Mouse (Mus musculus): ENCODE measurements at regions not wholly inside any gene's neighbourhood (a gene's known extent, or its start where the extent isn't known, plus 50 kb on each side); places are given as distances from the start of the nearest gene placed in this dataset.

DNA sequence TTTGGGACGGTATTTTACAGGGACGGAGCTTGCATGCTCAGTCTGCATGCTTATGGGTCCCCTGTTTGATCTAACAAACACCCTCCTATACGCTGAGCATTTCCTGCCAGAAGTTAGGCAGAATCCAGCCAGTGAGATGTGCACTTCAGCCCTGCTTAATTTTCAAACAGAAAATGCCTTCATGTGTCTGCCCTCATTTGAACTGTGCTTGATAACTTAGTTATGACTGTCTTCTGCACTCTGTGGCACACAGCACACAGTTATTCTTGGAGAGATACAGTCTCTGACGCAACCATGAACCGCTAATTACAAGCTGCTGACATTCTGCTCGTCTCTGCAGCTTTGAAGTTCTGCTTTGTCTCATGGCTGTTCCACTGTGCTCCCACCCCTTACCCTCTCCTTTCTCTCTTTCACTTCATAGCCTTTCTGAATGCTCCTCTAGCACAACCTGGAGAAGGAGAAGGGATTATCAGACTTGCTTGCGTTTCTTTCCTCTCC is 160.2 kb downstream of the Gm11361 start:
- Histone ChIP-seq H3K27me3 (ENCODE audit: control insufficient read depth, insufficient read depth, low read depth, low read length) (peaks cover 13% of the 10 kb centered on the region), H3K9me3 (replicated peaks; ENCODE audit: control insufficient read depth, low read length) (no peaks in the 10 kb centered on the region), H3K36me3 (ENCODE audit: control insufficient read depth, insufficient read depth) (no peaks in the 10 kb centered on the region), H3K4me2 (ENCODE audit: low read depth, low read length) (peak overlapping the region; percentile 40), H3K27ac (ENCODE audit: low read length) (no peak overlapping the region), H3K4me3 (ENCODE audit: low read depth, low read length) (peak overlapping the region; percentile 4), H3K9ac (ENCODE audit: low read depth, low read length) (no peak overlapping the region), H3K4me1 (ENCODE audit: control insufficient read depth, low read depth, low read length) (peaks cover 3% of the 10 kb centered on the region)
- 12% methylated on average over 7 of the region's 7 CpGs for WGBS (ENCODE audit: insufficient replicate concordance)
- ATAC-seq (ENCODE audit: low read depth): peak; percentile 35; the same call in 1 of the 2 replicates

DNA sequence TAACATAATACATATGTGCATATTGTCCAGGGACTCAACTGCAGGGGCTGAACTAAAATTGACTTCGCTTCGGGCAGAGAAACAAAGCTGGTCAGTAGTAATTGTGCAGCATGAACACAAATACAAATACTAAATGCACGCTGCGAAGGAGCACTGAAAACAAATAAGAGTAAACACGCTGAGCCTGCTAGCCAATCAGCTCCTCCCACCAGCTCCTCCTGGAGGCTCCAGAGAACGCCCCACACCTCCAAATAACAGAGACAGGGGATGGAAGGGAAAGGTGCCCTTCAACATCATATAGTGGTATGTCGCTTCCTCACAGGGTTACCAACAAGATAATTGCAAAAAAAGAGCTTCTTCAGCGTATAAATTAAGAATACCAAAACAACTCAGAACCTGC is 159.6 kb downstream of the Gm11361 start:
- H3K36me3 ChIP-seq (ENCODE audit: control insufficient read depth, insufficient read depth): no peaks in the 10 kb centered on the region
- H3K9ac ChIP-seq (ENCODE audit: low read depth, low read length): no peak overlapping the region

DNA sequence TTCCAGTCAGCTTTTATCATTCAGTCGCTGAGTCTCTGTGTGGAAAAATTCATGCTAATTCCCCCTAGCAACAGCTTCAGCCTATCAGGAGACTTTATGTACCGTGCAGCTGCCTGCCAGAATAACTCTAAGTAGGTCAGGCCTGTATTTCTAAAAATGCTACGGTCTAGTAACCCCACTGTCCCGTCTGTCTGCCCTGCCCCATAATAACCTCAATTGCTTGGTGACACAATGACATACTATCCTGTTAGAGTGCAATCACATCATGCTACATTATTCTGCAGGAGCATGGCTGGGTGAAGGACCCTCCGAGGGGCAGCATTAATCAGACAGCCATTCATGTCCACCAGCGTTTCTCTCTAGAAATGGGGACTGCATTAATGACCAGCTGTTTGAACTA is 158.9 kb downstream of the Gm11361 start:
- H3K4me2 ChIP-seq (ENCODE audit: low read depth, low read length): no peak overlapping the region

More for the DNA sequence above, 159.6 kb downstream of the Gm11361 start:
- Histone ChIP-seq H3K4me1 (ENCODE audit: control insufficient read depth, low read depth, low read length) (peaks cover 3% of the 10 kb centered on the region), H3K4me2 (ENCODE audit: low read depth, low read length) (0 out of 2 replicates have a peak overlapping the region, but pooled peaks have one; percentile 40), H3K4me3 (ENCODE audit: low read depth, low read length) (no peak overlapping the region), H3K27me3 (ENCODE audit: control insufficient read depth, insufficient read depth, low read depth, low read length) (peaks cover 13% of the 10 kb centered on the region), H3K9me3 (replicated peaks; ENCODE audit: control insufficient read depth, low read length) (no peaks in the 10 kb centered on the region), H3K27ac (ENCODE audit: low read length) (no peak overlapping the region)
- no peak for ATAC-seq (ENCODE audit: low read depth)
- 46% methylated on average over 8 of the region's 8 CpGs for WGBS (ENCODE audit: insufficient replicate concordance)

DNA sequence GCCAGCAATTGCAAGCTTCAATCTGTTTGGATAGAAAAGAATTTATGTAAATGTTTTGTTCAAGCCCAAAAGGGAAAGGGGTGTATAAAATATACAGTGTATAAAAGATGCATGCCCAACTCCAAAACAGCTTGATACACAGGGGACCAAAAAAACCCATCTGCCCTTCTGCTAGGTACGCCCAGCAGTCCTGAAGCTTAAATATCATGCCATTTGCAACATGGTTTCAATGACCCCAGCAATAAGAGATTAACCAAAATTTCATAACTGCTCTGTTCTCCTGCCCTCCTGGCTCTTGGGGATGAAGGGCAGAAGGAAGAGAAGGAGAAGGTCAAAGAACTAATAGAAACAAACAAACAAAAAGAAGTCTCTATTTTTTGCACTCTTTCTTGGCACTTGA is 158.4 kb downstream of the Gm11361 start:
- Histone ChIP-seq H3K4me2 (ENCODE audit: low read depth, low read length) (no peak overlapping the region), H3K4me3 (ENCODE audit: low read depth, low read length) (no peak overlapping the region), H3K36me3 (ENCODE audit: control insufficient read depth, insufficient read depth) (no peaks in the 10 kb centered on the region), H3K27me3 (ENCODE audit: control insufficient read depth, insufficient read depth, low read depth, low read length) (peaks cover 13% of the 10 kb centered on the region), H3K9me3 (replicated peaks; ENCODE audit: control insufficient read depth, low read length) (no peaks in the 10 kb centered on the region), H3K4me1 (ENCODE audit: control insufficient read depth, low read depth, low read length) (peaks cover 3% of the 10 kb centered on the region), H3K9ac (ENCODE audit: low read depth, low read length) (no peak overlapping the region), H3K27ac (ENCODE audit: low read length) (no peak overlapping the region)
- no peak for ATAC-seq (ENCODE audit: low read depth)
- WGBS (ENCODE audit: insufficient replicate concordance): 47% methylated on average over 1 of the region's 1 CpGs

More for the DNA sequence above, 158.9 kb downstream of the Gm11361 start:
- no peak for ATAC-seq (ENCODE audit: low read depth)
- WGBS (ENCODE audit: insufficient replicate concordance): 58% methylated on average over 6 of the region's 6 CpGs
- Histone ChIP-seq H3K4me3 (ENCODE audit: low read depth, low read length) (no peak overlapping the region), H3K27me3 (ENCODE audit: control insufficient read depth, insufficient read depth, low read depth, low read length) (peaks cover 13% of the 10 kb centered on the region), H3K36me3 (ENCODE audit: control insufficient read depth, insufficient read depth) (no peaks in the 10 kb centered on the region), H3K4me1 (ENCODE audit: control insufficient read depth, low read depth, low read length) (peaks cover 3% of the 10 kb centered on the region), H3K9me3 (replicated peaks; ENCODE audit: control insufficient read depth, low read length) (no peaks in the 10 kb centered on the region), H3K9ac (ENCODE audit: low read depth, low read length) (no peak overlapping the region), H3K27ac (ENCODE audit: low read length) (no peak overlapping the region)

DNA sequence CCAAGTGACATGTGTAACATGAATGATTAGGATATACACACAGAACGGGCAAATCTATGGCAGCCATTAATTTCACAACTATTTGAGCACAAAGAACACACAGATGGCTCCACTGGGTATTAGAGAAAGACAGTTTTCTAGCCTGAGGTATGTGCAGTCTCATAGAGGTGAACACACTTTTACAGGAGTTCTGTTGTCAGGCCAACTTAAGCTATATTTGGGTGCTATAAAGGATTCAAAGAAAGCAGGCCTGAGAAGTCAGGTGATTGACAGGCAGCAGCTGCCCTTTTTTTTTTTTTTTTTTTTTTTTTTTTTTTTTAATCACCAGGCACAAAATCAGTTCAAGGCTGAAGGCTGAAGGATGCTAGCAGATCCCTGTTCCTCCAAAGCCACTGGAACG is 153.0 kb downstream of the Gm11361 start:
- H3K4me3 ChIP-seq (ENCODE audit: low read depth, low read length): no peak overlapping the region

DNA sequence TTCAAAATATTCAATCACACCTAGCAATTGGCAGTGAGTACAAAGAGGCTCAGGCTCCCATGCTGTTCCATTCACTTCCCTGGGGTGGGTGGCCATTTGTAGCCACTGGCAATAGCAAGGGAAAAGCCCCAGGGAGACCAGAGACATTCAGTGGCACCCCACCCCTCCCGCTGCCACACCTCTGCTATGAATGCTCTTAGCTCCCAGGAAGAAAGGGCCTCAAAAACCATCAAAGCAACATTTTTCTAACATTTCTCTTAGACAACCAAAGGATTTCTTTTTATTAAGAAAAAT is 152.2 kb downstream of the Gm11361 start:
- H3K27me3 ChIP-seq (ENCODE audit: control insufficient read depth, insufficient read depth, low read depth, low read length): no peaks in the 10 kb centered on the region
- no peak overlapping the region for H3K4me3 ChIP-seq (ENCODE audit: low read depth, low read length)
- WGBS (ENCODE audit: insufficient replicate concordance): 56% methylated on average over 1 of the region's 1 CpGs
- no peaks in the 10 kb centered on the region for H3K4me1 ChIP-seq (ENCODE audit: control insufficient read depth, low read depth, low read length)
- H3K9me3 ChIP-seq (replicated peaks; ENCODE audit: control insufficient read depth, low read length): no peaks in the 10 kb centered on the region
- no peak overlapping the region for H3K9ac ChIP-seq (ENCODE audit: low read depth, low read length)
- H3K27ac ChIP-seq (ENCODE audit: low read length): no peak overlapping the region
- no peak for ATAC-seq (ENCODE audit: low read depth)
- no peak overlapping the region for H3K4me2 ChIP-seq (ENCODE audit: low read depth, low read length)
- no peaks in the 10 kb centered on the region for H3K36me3 ChIP-seq (ENCODE audit: control insufficient read depth, insufficient read depth)

More for the DNA sequence above, 153.0 kb downstream of the Gm11361 start:
- ATAC-seq (ENCODE audit: low read depth): no peak
- Histone ChIP-seq H3K27ac (ENCODE audit: low read length) (no peak overlapping the region), H3K36me3 (ENCODE audit: control insufficient read depth, insufficient read depth) (no peaks in the 10 kb centered on the region), H3K9me3 (replicated peaks; ENCODE audit: control insufficient read depth, low read length) (no peaks in the 10 kb centered on the region), H3K9ac (ENCODE audit: low read depth, low read length) (no peak overlapping the region), H3K27me3 (ENCODE audit: control insufficient read depth, insufficient read depth, low read depth, low read length) (no peaks in the 10 kb centered on the region), H3K4me2 (ENCODE audit: low read depth, low read length) (no peak overlapping the region), H3K4me1 (ENCODE audit: control insufficient read depth, low read depth, low read length) (no peaks in the 10 kb centered on the region)
- 41% methylated on average over 2 of the region's 2 CpGs for whole genome bisulfite sequencing (ENCODE audit: insufficient replicate concordance)

DNA sequence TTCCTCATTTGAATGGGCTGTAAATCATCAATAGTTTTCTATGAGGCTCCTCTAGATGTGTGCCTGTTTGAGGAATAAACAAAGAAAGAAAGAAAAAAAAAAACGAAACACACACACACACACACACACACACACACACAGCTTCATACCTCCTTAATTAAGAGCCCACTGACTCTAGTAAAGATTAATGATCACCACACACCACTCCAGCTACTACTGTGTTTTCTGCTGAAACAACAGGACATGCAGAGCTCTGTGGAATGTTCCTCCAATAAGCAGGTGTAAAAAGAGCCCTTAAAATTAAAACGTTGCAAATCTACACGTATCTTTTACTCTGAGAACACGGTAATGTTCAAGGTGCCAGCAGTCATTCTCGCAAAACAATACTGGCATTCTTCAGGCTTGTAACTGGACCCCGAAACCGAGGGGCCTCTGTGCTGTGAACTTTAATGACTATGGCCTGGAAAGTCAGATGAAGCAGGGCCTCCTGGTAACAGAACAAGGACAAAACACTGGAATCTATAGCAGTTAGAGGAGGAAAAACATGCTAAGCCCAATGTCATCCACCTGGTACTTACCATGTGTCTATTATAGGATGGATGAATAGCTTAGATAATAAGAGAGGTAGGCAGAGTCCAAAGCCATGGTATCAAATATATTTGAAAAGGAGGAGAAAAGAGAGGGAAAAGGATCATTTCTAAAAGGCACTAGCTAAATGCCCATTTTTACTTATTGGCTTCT is 151.7 kb downstream of the Gm11361 start:
- H3K9ac ChIP-seq (ENCODE audit: low read depth, low read length): no peak overlapping the region
- H3K27me3 ChIP-seq (ENCODE audit: control insufficient read depth, insufficient read depth, low read depth, low read length): no peaks in the 10 kb centered on the region
- no peaks in the 10 kb centered on the region for H3K9me3 ChIP-seq (replicated peaks; ENCODE audit: control insufficient read depth, low read length)
- WGBS (ENCODE audit: insufficient replicate concordance): 58% methylated on average over 7 of the region's 7 CpGs
- H3K27ac ChIP-seq (ENCODE audit: low read length): no peak overlapping the region
- no peaks in the 10 kb centered on the region for H3K36me3 ChIP-seq (ENCODE audit: control insufficient read depth, insufficient read depth)
- H3K4me1 ChIP-seq (ENCODE audit: control insufficient read depth, low read depth, low read length): no peaks in the 10 kb centered on the region
- no peak for ATAC-seq (ENCODE audit: low read depth)
- H3K4me2 ChIP-seq (ENCODE audit: low read depth, low read length): no peak overlapping the region
- no peak overlapping the region for H3K4me3 ChIP-seq (ENCODE audit: low read depth, low read length)

DNA sequence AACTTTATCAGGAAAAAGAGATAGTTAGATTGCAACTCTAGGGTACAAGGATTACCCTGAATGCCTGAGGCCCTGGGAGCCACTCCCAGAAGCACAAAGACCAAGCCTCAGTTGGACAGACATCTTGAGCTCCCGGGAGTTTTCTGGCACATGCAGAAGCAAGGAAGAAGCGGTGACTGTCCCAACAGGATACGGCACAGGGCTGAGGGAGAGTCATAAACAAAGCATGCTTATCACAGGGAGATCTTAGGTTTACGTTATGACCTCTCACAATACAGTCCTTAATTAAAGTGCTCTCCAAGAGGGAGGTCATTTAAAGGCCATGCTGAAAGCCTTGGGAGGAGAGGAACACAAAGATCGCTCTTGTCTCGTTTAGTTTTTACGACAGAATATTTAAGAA is 143.1 kb downstream of the Gm11361 start:
- H3K9me3 ChIP-seq (replicated peaks; ENCODE audit: control insufficient read depth, low read length): no peaks in the 10 kb centered on the region
- no peaks in the 10 kb centered on the region for H3K4me1 ChIP-seq (ENCODE audit: control insufficient read depth, low read depth, low read length)
- no peak for ATAC-seq (ENCODE audit: low read depth)
- no peaks in the 10 kb centered on the region for H3K27me3 ChIP-seq (ENCODE audit: control insufficient read depth, insufficient read depth, low read depth, low read length)
- H3K4me3 ChIP-seq (ENCODE audit: low read depth, low read length): no peak overlapping the region
- H3K27ac ChIP-seq (ENCODE audit: low read length): no peak overlapping the region
- H3K4me2 ChIP-seq (ENCODE audit: low read depth, low read length): no peak overlapping the region
- no peaks in the 10 kb centered on the region for H3K36me3 ChIP-seq (ENCODE audit: control insufficient read depth, insufficient read depth)
- H3K9ac ChIP-seq (ENCODE audit: low read depth, low read length): no peak overlapping the region
- 59% methylated on average over 7 of the region's 7 CpGs for WGBS (ENCODE audit: insufficient replicate concordance)
